Mouse (Mus musculus) olfactory bulb, adult 2 months (tissue): ENCODE measurements around the gene Psma3.

Experiments
- CTCF ChIP-seq: fragments of 200-500 bp; IDR thresholded peaks from 2 replicates; pipeline ENCODE4 v1.5.1; 2012; ENCODE audit warnings: low read depth, mild to moderate bottlenecking, low read length, moderate library complexity; ENCODE audit not compliant: insufficient read depth
- POLR2A ChIP-seq: fragments of 200-500 bp; IDR thresholded peaks from 2 replicates; pipeline ENCODE4 v1.6.1; 2012; ENCODE audit warnings: mild to moderate bottlenecking, low read depth, low read length, moderate library complexity; ENCODE audit not compliant: insufficient read depth

GRCm38 (mm10) chr12:71040462-71040861 is 66.0 kb downstream of the Psma3 start:
- TF ChIP-seq POLR2A (no peak), CTCF (no peak)
